Mouse (Mus musculus) adrenal gland, adult (tissue): ENCODE data around the gene Mmp9.

Experiments
- DNase-seq, 2 experiments: peaks; one replicate each; pipeline ENCODE4 v3.0.0; 2022 to 2023; ENCODE audit warnings: low spot score in 1 of 2; ENCODE audit not compliant: inconsistent age in 2 of 2

The Mmp9 gene

DNA sequence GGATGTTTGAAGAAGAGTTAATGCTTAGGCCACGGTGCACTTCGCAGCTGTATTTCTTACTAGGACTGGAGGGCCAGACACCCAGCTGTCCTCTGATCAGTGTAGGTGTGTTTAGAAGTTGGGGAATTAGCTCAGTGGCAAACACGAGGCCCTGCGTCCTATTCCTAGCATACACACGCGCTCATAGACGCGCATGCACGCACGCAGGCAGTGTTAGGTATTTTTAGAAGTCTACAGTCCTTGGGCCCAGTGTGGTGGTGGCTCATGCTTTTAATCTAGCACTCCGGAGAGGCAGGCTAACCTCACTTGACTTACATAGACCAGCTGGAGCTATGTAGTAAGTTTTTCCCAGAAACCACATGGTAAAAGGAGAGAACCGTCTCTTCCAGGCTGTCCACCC, 28.4 kb upstream of the Mmp9 start:
- peak in 1 of 2 experiments; percentile 75 for DNase-seq

GRCm38 (mm10) chr2:164912749-164913427, 27.7 kb upstream of the Mmp9 start:
- no peak for DNase-seq

DNA sequence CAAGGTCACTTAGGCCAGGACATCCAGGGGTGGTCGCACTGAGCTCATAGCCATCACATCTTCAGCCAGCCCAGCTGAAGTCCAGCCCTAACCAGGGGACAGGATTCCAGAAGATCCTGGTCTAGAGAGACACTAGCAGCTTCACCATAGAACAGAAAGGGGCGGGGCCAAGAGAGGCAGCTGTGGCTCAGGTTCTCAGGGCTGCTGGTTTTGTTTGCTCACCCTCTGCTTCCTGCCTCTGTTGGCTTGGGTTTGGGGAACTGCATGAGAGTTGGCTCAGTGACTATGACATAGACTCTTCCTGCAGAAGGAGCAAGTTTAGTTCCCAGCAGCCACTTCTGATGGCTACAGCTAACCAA, 27.2 kb upstream of the Mmp9 start:
- DNase-seq = peak in 1 of 2 experiments; percentile 66

GRCm38 (mm10) chr2:164916820-164917219, 23.8 kb upstream of the Mmp9 start:
- no peak for DNase-seq

DNA sequence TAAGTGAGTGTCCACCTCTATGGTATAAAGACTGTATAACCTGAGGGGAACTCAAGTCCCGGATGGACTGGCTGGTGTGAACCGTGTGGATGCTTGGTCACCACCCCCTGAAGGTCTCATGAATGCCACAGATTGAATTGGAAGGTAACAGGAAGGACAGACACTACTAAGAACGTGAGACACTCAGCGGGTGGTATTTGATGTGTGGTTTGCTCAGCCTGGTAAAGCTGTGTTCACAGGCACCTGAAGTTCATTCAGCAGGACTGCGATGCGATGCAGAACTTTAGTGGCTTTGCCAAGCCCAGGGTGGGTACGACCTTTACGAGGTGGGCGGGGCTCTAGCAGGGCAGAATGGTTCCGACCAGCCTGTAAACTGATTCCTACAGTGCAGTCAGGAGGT, 23.2 kb upstream of the Mmp9 start:
- DNase-seq = no peak

DNA sequence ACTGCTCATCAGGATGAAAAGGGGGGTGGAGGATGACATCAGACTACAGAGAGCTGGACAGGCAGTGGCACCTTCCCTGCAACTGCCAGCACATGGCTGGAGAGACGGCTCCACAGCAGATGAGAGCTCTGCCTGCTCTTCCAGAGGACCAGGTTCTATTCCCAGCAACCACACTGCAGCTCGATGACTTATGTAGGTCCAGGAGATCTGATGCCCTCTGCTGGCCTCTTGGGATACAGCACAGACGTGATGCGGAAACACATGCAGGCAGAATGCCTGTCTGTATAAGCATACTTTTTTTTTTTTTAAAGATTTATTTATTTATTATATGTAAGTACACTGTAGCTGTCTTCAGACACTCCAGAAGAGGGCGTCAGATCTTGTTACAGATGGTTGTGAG, 22.3 kb upstream of the Mmp9 start:
- DNase-seq = no peak

GRCm38 (mm10) chr2:164921984-164922383, 18.6 kb upstream of the Mmp9 start:
- no peak for DNase-seq

- peak; percentile 65 to 82 for DNase-seq
These were observed 17.3 kb upstream of the Mmp9 start for GRCm38 (mm10) chr2:164923291-164923690.

GRCm38 (mm10) chr2:164924100-164924857, 16.3 kb upstream of the Mmp9 start:
- peak; percentile 92 to 98 for DNase-seq

DNA sequence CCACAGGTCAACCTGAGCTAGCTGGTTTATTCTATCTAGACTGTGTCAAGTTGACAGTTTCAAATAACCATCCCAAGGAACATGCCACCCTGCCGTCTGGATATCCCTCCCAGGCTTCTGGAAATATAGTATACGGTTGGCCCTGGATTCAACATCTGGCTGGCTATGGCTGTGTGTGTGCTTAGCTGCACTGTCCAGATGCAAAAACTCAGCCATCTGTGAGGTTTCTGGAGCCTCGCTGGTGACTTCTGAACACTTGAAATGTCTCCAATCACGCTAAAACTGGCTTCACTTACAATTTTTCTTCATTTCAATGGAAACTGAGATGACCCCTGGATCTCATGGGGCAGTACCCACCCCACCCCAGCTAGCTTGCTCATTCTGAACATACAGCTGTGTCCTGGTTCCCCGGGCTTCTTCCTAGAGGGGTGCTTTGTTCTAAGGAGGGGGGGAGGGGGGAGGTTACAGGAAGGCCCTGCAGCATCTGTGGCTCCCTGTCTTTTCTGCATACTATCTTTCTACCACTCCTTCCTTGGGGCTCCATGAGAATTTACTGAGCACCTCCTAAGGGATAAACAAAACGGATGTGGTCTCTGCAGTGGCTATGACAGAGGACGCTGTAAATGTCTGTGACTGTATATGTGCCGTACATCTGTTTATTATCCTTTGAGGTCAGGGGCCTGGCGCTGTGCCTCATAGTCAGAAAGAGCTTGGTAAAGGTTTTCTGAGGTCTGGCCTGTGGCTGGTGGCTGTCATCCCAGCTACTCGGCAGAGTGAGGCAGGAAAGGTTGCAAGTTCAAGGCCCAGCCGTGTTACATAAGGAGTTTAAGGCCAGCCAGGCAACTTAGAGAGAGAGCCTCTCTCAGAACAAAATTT, 9.6 kb upstream of the Mmp9 start:
- peak; percentile 66 to 77 for DNase-seq

DNA sequence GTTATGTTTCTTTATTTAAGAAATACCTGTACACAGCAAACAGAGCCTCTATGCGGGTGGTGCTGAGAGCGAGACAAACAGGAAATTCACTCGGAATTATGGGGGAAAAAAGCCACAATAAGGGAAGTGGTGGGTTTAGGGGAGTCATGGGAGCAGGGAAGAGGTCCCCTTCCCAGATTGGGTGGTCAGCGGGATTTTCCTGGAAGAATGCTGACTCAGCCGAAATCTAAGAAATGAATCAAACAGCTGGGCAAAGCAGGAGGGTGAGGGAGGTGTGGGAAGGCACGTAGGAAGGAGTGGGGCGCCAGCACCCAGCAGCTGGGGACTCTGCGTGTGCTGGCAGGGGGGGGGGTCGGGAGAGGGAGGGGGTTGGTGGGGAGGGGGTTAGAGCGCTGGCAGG, 7.0 kb upstream of the Mmp9 start:
- DNase-seq = no peak

- DNase-seq = no peak
These were observed 4.6 kb upstream of the Mmp9 start for GRCm38 (mm10) chr2:164935991-164936390.

DNA sequence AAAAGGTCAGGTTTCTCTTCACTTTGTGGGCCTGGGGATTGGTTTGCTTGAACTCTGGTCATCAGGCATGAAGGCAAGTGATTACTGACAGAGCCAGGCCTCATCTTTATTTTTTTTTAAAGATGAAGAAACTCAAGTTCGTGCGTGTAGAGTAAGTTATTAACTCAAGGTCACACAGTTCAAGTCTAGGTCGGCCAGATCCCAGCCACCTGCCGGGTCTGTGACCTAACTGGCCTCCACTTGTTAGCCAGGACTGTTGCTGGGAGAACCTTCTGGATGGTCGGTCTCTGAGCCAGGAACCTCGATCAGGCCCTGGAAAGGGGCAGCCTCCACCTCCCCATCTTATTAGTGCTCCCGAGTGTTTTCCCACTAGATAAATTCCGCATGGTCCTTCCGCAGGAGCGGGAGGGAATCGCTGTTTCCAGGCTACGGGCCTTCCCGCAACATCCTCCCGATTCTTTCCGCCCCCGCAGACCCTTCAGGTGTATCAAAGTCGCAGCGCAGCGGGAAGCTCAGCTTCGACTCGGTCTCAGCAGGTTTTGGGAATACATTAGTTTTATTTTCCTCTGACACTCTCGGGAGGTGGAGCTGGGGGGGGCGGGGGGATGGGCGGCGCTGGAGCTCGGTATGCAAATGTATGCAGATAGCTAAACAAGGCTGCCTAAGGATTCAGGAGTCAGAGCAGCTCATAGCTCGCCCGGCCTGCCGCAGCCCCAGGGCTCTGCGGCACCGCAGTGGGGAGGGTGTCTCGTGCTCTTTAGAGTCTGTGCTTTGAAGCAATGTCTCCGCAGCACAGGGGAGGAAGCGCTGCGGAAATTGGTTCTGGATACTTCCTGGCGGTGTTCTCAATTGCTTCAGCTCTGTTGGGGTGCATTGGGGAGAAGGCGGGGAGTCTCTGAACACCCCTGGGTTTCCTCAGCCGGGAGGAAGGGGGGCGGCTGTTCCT, 2.2 kb upstream of the Mmp9 start:
- DNase-seq = peak; percentile 49 to 67

DNA sequence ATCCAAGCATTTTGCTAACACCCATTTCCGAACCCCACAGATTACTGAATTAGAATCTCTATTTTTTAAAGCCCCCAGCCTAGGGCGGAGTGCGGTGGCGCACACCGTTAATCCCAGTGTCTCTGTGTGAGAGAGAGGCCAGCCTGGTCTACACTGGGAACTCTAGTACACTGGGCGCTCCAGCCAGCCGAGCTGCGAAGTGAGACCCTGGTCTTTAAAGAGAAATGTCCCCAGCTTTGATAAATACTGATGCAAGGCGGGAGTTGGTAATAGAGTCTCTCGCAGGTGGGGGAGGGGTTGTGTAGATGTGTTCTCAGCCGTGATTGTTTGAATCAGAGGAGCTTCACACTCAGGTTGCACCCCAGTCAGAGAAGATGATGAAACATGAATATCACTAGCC, 1.5 kb upstream of the Mmp9 start:
- no peak for DNase-seq

DNA sequence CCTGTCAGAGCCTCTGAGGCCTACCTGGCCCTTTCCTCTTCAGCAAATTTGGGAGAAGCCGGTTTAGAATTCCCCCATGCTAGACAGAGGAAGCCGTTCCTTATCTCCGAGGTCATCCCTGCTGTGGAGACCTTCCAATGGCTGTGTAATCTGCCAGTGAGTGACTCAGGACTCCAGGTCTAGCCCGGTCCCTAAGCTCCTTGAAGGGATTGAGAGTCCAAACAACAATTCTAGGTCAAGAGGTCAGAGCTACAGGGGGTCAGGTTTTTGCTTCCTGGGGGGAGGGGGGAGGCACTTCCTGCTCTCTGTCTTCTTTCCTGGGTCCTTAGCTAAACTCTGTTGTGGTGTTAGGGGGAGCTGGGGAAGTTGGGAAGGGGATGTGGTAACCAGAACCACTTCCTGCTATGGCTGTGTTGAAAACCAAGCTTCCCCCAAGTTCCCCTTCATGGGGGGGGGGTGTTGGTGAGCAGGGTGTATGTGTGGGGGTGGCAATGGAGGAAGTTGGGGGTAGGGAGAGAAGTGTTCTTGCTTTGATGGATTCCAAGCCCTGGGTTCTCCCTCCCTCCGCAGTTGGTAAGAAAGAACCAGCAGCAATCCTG, 2.2 kb downstream of the Mmp9 start:
- DNase-seq = peak in 1 of 2 experiments; percentile 81

DNA sequence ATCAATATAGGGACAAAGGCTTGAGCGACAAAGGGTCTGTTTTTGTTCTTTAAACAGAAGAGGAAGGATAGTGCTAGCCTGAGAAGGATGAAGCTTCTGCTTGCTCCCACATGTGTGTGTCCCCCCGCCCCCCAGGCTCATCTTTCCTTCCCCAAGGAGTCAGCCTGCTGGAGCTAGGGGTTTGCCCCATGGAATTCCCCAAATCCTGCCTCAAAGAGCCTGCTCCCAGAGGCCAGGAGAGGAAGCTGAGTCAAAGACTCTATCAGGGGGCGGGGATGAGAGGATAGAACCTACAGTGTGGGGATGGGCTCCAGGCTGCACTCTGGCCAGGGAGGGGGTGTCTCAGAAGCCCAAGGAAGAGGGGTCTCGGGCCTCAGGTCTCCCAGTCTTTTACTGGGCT, 6.9 kb downstream of the Mmp9 start:
- no peak for DNase-seq

GRCm38 (mm10) chr2:164947930-164948329, 7.3 kb downstream of the Mmp9 start:
- no peak for DNase-seq

DNA sequence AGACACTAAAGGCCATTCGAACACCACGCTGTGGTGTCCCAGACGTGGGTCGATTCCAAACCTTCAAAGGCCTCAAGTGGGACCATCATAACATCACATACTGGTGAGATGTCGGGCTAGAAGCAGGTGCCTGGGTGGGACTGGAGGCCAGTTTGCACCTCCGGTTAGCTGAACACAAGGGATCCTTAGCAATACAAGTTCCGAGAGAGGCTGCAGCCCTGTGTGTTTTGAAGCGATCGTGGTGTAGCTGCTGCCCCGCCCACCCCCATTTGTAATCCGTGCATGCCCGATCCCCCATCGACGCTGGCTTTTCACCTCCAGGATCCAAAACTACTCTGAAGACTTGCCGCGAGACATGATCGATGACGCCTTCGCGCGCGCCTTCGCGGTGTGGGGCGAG, 8.4 kb downstream of the Mmp9 start:
- DNase-seq = no peak

DNA sequence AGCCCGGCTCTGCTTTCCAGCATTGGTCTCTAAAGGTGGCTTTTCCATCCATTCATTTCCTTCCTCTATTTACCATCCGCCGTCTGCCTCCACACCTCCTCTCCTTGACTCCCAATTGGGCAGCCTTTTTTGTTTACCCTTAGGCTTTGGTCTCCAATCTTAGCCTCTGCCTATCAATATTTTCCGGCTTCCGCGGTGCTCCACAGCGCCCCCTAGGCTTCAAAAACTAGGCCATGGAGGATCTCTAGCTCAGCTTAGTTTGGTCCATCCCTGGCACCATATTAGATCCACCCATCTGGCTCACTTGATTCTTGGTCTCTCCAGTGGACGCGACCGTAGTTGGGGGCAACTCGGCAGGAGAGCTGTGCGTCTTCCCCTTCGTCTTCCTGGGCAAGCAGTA, 9.9 kb downstream of the Mmp9 start:
- DNase-seq = peak in 1 of 2 experiments; percentile 48

DNA sequence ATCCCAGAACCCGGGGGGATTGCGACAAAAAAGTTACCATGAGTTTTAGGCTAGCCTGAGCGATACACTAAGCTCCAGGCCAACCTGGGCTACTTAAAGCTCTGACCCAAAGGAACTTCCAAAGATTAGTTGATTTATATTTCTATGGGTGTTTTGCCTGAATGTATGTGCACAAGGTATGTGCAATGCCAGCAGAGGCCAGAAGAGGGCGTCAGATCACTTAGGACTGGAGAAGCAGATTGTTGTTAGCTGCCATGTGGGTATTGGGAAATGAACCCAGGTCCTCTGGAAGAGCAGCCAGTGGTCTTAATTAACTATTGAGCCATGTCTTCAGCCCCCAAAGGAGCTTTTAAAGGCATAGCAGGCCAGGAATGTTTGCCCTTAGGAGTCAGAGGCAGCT, 11.2 kb downstream of the Mmp9 start:
- DNase-seq = no peak
